Comparison of ENCODE assay signal across 13 mouse cellular contexts in the genomic region with DNA sequence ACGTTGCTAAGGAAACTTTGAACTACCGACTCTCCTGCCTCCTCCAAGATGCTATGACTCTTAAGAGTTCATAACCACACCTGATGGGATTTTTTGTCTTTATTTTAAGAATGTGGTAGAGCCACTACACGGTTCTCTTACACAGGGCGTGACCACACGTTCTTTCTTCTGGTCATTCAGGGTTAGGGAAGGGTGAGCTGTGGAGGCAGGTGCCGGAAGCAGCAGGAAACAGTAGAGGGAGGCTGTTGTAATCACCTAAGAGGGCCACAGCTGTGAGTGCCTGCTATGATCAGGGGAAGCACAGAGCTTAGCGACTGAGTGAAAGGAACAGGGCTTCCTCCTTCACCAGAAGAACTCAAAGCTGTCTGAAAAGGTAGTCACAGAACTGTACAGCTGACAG. TPM values are rescaled to one million over a fixed set of nuclear protein-coding genes. Genes with fewer than 3 reads are reported as not detected.
A peak's percentile ranks its signal among the peaks of the same experiment; 100 is the strongest.
DNase-seq lines count a peak whose midpoint lies in the region; ATAC-seq and TF ChIP-seq lines count a peak whose summit lies in the region.
"Had no signal": no experiment of that assay in that cellular context is flagged by ENCODE, and none has a peak within 500 bp of the region (broad histone marks: within the 10 kb centered on the region; RNA-seq: fewer than 3 reads in every experiment).

No protein-coding gene starts in this region.

- no peak overlapping the region for H3K9ac ChIP-seq in stomach, postnatal 0 days (ENCODE audit: low read length)
- H3K9ac ChIP-seq: midbrain, embryonic 15.5 days had no signal

- no peak for TF ChIP-seq EP300 in stomach, postnatal 0 days (optimal IDR thresholded peaks at IDR 0.05)

- no peaks in the 10 kb centered on the region for H3K27me3 ChIP-seq in stomach, postnatal 0 days (ENCODE audit: control insufficient read depth, insufficient read depth, low read length)
- H3K27me3 ChIP-seq: midbrain, embryonic 15.5 days had no signal

- H3K4me3 ChIP-seq in lung, adult 2 months (replicated peaks; ENCODE audit: extremely low read depth, low read depth, low read length), result no peak overlapping the region
- no peak overlapping the region for H3K4me3 ChIP-seq in stomach, postnatal 0 days (ENCODE audit: low read depth, low read length)
- H3K4me3 ChIP-seq: gastrocnemius, adult 2 months; midbrain, embryonic 15.5 days had no signal

- no peaks in the 10 kb centered on the region for H3K9me3 ChIP-seq in stomach, postnatal 0 days (ENCODE audit: control insufficient read depth, low read length)
- H3K9me3 ChIP-seq: midbrain, embryonic 15.5 days had no signal

- TF ChIP-seq CTCF in lung, adult 2 months (IDR thresholded peaks at IDR 0.05; ENCODE audit: insufficient read depth, low read length), result no peak
- TF ChIP-seq CTCF in stomach, postnatal 0 days (IDR thresholded peaks at IDR 0.05; ENCODE audit: low read depth), result no peak

- peak; percentile 54 for DNase-seq in CD4-positive, CD25-positive, alpha-beta regulatory T cell, adult 2 months (ENCODE audit: low read depth, low spot score)
- peak; percentile 74 for DNase-seq in ZHBTc4 (ENCODE audit: low read depth, low spot score)
- DNase-seq in lung, adult 2 months, result peak; percentile 29
- no peak for DNase-seq in stomach, postnatal 0 days (ENCODE audit: low spot score)
- no peak for DNase-seq in spleen, adult 12 weeks (ENCODE audit: low spot score)
- DNase-seq in adrenal gland, postnatal 36 days, result no peak
- DNase-seq in embryo, embryonic 9.5 days (ENCODE audit: extremely low spot score), result no peak
- DNase-seq: adrenal gland, postnatal 14 days; cerebellum, postnatal 10 days; gastrocnemius, adult 2 months; kidney, adult 9 months had no signal

- no peak for TF ChIP-seq POLR2A in lung, adult 2 months (IDR thresholded peaks at IDR 0.05; ENCODE audit: borderline replicate concordance, extremely low read depth, low read depth, low read length)

- ATAC-seq in stomach, postnatal 0 days (ENCODE audit: low FRiP score, low TSS enrichment), result peak; percentile 58; the same call in 1 of the 2 replicates
- ATAC-seq in erythroblast, adult 5-6 weeks (replicated peaks; ENCODE audit: low FRiP score, poor library complexity, severe bottlenecking), result no peak
- ATAC-seq: midbrain, embryonic 15.5 days had no signal

- H3K4me2 ChIP-seq in stomach, postnatal 0 days (replicated peaks; ENCODE audit: low read depth), result no peak overlapping the region
- H3K4me2 ChIP-seq: midbrain, embryonic 15.5 days had no signal

- 48% methylated on average over 7 of the region's 7 CpGs for WGBS in lung, adult 2 months
- 46% methylated on average over 7 of the region's 7 CpGs for WGBS in stomach, postnatal 0 days

- H3K36me3 ChIP-seq in stomach, postnatal 0 days (ENCODE audit: control insufficient read depth, insufficient read depth, low read length), result no peaks in the 10 kb centered on the region
- H3K36me3 ChIP-seq: midbrain, embryonic 15.5 days had no signal

- peaks cover under 1% of the 10 kb centered on the region; the same call in 1 of the 2 replicates for H3K4me1 ChIP-seq in lung, adult 2 months (ENCODE audit: control insufficient read depth, insufficient read depth, low read length)
- H3K4me1 ChIP-seq in stomach, postnatal 0 days (replicated peaks; ENCODE audit: control insufficient read depth, insufficient read depth), result no peaks in the 10 kb centered on the region

- H3K27ac ChIP-seq in stomach, postnatal 0 days (replicated peaks), result no peak overlapping the region
- H3K27ac ChIP-seq: gastrocnemius, adult 2 months; midbrain, embryonic 15.5 days had no signal

RNA-seq across cellular contexts. Expression of gene Larp1, which starts 50.6 kb away (rescaled TPM):
- polyA plus RNA-seq in lung, adult 2 months (2012; rRNA removed), result 26.9 and 34.6 TPM in 2 replicates
- polyA plus RNA-seq in stomach, postnatal 0 days (2015; fragmentation: Nextera tagmentation; extraction: Ambion mirVana), result 11.6 and 12.8 TPM in 2 replicates
- total RNA-seq in erythroblast, adult 5-6 weeks (2015; ENCODE audit: low replicate concordance), result 24.0 and 31.6 TPM in 2 replicates
- total RNA-seq in erythroblast, adult 5-6 weeks (2017; ENCODE audit: low replicate concordance), result 13.2 and 13.4 TPM in 2 replicates
- 100 to 1,000 TPM; 102 to 112 TPM for total RNA-seq in adrenal gland, postnatal 36 days (2021)

Comparison
In these comparisons a context has a peak if more than half of its experiments do, and no peak if none do; other contexts are left out.
1. DNase-seq: peak in CD4-positive, CD25-positive, alpha-beta regulatory T cell, adult 2 months (single experiment), ZHBTc4 (single experiment) and lung, adult 2 months (single experiment); none in stomach, postnatal 0 days (single experiment), spleen, adult 12 weeks (single experiment), adrenal gland, postnatal 36 days (0 of 2) and embryo, embryonic 9.5 days (single experiment).